Mouse (Mus musculus) lung, postnatal 0 days (tissue): ENCODE results near the gene Stx19. TPM values are rescaled to one million over a fixed set of nuclear protein-coding genes. Genes with fewer than 3 reads are reported as not detected.

ENCODE experiments used
- ATAC-seq: fragments of 200-750 bp; cut with Nextera tagmentation; 2 replicates; pipeline ENCODE4 v1.8.0; 2017; ENCODE audit warnings: moderate library complexity
- DNase-seq: peaks from one replicate; pipeline ENCODE4 v3.0.0-alpha.2; 2016; ENCODE audit warnings: low spot score
- H3K27ac ChIP-seq: fragments of 300-500 bp; sonication (generic); 2 replicates; pipeline ENCODE4 v1.5.1; 2014; ENCODE audit warnings: antibody characterized with exemption, mild to moderate bottlenecking, low read length, mixed read lengths
- H3K27me3 ChIP-seq: fragments of 300-500 bp; sonication (generic); replicated peaks from 2 replicates; pipeline ENCODE4 v1.6.1; 2014; ENCODE audit warnings: low read length, mixed read lengths; ENCODE audit not compliant: insufficient read depth
- H3K36me3 ChIP-seq: fragments of 300-500 bp; sonication (generic); 2 replicates; pipeline ENCODE4 v1.6.1; 2014; ENCODE audit warnings: low read length, mixed read lengths; ENCODE audit not compliant: insufficient read depth
- H3K4me1 ChIP-seq: fragments of 300-500 bp; sonication (generic); 2 replicates; pipeline ENCODE4 v1.6.1; 2014; ENCODE audit warnings: antibody characterized with exemption, low read depth, low read length, mixed read lengths; ENCODE audit not compliant: insufficient read depth
- H3K4me2 ChIP-seq: fragments of 300-500 bp; sonication (generic); replicated peaks from 2 replicates; pipeline ENCODE4 v1.6.1; 2014; ENCODE audit warnings: low read depth, mild to moderate bottlenecking, low read length, moderate library complexity, mixed read lengths
- H3K4me3 ChIP-seq: fragments of 300-500 bp; sonication (generic); 2 replicates; pipeline ENCODE4 v1.5.1; 2014; ENCODE audit warnings: low read depth, low read length
- H3K9ac ChIP-seq: fragments of 300-500 bp; sonication (generic); replicated peaks from 2 replicates; pipeline ENCODE4 v1.6.1; 2014; ENCODE audit warnings: low read depth, mild to moderate bottlenecking
- H3K9me3 ChIP-seq: fragments of 300-500 bp; sonication (generic); 2 replicates; pipeline ENCODE4 v1.6.1; 2016; ENCODE audit warnings: low read length, mixed read lengths
- CTCF ChIP-seq: IDR thresholded peaks from 2 replicates; pipeline ENCODE4 v1.5.1; 2016; ENCODE audit warnings: antibody characterized with exemption, mild to moderate bottlenecking
- EP300 ChIP-seq: IDR thresholded peaks from 2 replicates; pipeline ENCODE4 v1.6.1; 2016; ENCODE audit warnings: antibody characterized with exemption, mild to moderate bottlenecking, control low read depth
- WGBS: fragments of 180-500 bp; shearing (Covaris S2); extraction: QIAGEN DNeasy Blood & Tissue Kit; methylation state at CpG from one replicate; pipeline ENCODE4 v1.1.7; 2014; 5-methylcytosine and 5-hydroxymethylcytosine counted together
- polyA plus RNA-seq: library from polyadenylated mRNA; unstranded; fragments of >200 nt; fragmentation: Nextera tagmentation; extraction: Ambion mirVana; gene quantifications from 2 replicates; pipeline ENCODE4 v1.2.1, GENCODE M21; 2015

Gene Stx19
- polyA plus RNA-seq, result 9.8 and 10.3 TPM in 2 replicates

DNA sequence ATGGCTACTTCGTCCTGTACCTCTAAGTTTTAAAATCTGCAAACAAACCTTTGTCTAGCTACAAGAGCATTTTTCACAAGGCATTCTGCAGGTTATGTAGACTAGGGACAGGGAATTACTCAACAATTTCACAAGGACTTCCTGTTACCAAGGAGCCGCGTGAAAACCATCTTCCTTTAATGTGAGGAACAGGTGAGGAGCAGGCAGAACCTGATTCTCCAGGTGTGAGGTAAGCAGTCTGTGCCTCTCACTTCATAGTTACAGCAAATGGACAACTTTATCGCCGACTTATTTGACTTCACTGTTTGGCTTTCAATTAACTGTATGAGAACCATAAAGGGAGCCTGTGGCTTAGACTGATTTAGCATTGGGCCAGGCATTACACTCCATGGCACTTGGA is at the start of gene Stx19:
Stx19 (plus strand) TSS at position 186 of the 400 bp plus-strand sequence.
- no peaks in the 10 kb centered on the region for H3K4me1 ChIP-seq
- H3K9ac ChIP-seq, result no peak within 1 kb of the TSS
- no peaks in the 10 kb centered on the region for H3K27me3 ChIP-seq
- peak within 1 kb of the TSS; percentile 10; the same call in 1 of the 2 replicates for H3K4me3 ChIP-seq
- DNase-seq (peak; percentile 93), ATAC-seq (peak; percentile 96)
- no peaks in the 10 kb centered on the region for H3K36me3 ChIP-seq
- H3K4me2 ChIP-seq, result no peak within 1 kb of the TSS
- WGBS, result 54% methylated on average over 5 of the region's 5 CpGs
- H3K27ac ChIP-seq, result peak within 1 kb of the TSS; percentile 63; the same call in 1 of the 2 replicates
- TF ChIP-seq CTCF (no peak), EP300 (peak; percentile 90)
- H3K9me3 ChIP-seq, result no peaks in the 10 kb centered on the region

DNA sequence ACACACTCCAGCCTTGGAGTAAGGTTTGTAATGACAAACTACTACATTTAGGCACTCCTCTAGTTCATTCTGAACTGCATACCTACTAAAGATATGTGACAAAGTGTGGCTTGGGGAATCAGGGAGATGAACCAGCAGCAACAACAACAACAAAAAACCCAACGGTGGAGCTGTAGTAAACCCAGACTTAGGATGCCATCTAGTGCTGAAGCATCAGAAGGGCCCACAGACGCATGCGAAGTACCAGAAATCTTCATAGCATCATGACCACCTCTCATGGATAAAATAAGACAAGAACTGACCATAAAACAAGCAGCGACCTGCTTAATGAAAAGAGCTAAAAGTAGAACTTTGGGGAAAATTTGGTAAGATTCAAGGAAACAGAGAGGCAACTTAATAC is 41.0 kb upstream of the Stx19 start:
- no peak for TF ChIP-seq EP300
- no peak; the same call in 1 of the 2 replicates for TF ChIP-seq CTCF
- Histone ChIP-seq H3K9ac (no peak overlapping the region), H3K27ac (no peak overlapping the region), H3K36me3 (0 out of 2 replicates have a peak, but pooled peaks cover 5% of the 10 kb centered on the region), H3K4me1 (no peaks in the 10 kb centered on the region), H3K27me3 (no peaks in the 10 kb centered on the region), H3K9me3 (no peaks in the 10 kb centered on the region), H3K4me3 (no peak overlapping the region), H3K4me2 (no peak overlapping the region)
- DNase-seq (no peak), ATAC-seq (no peak)
- 81% methylated on average over 4 of the region's 4 CpGs for WGBS

DNA sequence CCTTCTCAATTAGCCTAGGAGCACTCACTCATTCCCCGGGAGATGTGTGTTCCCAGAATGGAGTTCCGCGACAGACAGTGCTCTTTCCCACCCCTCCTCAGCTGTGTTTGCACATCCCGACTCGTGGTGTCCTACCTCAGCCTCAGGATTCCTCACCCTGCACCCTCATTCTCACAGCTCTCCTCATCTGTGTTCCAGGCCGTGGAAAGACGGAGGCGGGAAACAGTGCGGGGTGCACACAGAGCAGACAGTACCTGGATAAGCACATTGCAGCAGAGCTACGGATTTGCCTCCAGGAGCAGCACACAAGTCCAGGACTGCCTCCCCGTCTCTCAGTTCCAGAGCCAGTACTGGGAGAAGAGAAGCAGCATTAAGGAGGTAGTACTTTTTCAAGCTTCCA is 38.4 kb upstream of the Stx19 start:
- 87% methylated on average over 11 of the region's 11 CpGs for WGBS
- Histone ChIP-seq H3K27me3 (no peaks in the 10 kb centered on the region), H3K4me2 (no peak overlapping the region), H3K4me1 (no peaks in the 10 kb centered on the region), H3K9me3 (no peaks in the 10 kb centered on the region), H3K9ac (no peak overlapping the region), H3K36me3 (0 out of 2 replicates have a peak, but pooled peaks cover 5% of the 10 kb centered on the region), H3K4me3 (no peak overlapping the region), H3K27ac (no peak overlapping the region)
- no peak for DNase-seq
- ATAC-seq, result no peak
- no peak for TF ChIP-seq EP300
- TF ChIP-seq CTCF, result no peak

DNA sequence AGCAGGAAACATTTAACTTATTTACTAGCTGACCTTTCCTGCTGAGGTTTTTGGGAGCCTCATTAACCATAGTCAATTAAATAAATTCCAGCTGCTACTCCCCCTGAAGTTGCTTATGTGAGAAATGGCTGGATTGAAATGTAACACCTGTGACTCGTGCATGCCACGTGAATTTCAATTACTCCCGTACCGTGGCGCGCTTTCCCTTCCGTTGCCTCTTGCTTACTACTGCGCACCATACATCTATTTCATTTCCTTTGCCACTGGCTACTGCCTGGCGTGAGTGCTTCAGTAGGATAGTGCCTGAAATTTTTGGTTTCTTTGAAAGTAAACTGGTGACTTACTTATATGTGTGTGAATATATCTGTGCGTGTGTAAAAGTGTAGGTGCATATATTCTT is 36.2 kb upstream of the Stx19 start:
- 80% methylated on average over 10 of the region's 10 CpGs for WGBS
- Histone ChIP-seq H3K4me1 (no peaks in the 10 kb centered on the region), H3K9ac (no peak overlapping the region), H3K27me3 (no peaks in the 10 kb centered on the region), H3K9me3 (no peaks in the 10 kb centered on the region), H3K4me2 (no peak overlapping the region), H3K27ac (no peak overlapping the region), H3K36me3 (0 out of 2 replicates have a peak, but pooled peaks cover 5% of the 10 kb centered on the region), H3K4me3 (no peak overlapping the region)
- ATAC-seq (no peak), DNase-seq (no peak)
- TF ChIP-seq CTCF (no peak), EP300 (no peak)

- peak; percentile 16; the same call in 1 of the 2 replicates for TF ChIP-seq EP300
- TF ChIP-seq CTCF, result peak; percentile 70
- WGBS, result 40% methylated on average over 5 of the region's 5 CpGs
- H3K9me3 ChIP-seq, result no peaks in the 10 kb centered on the region
- peaks cover 3% of the 10 kb centered on the region; the same call in 1 of the 2 replicates for H3K4me1 ChIP-seq
- no peak overlapping the region for H3K27ac ChIP-seq
- H3K4me2 ChIP-seq, result no peak overlapping the region
- ATAC-seq (no peak), DNase-seq (peak; percentile 65)
- no peaks in the 10 kb centered on the region for H3K36me3 ChIP-seq
- H3K4me3 ChIP-seq, result no peak overlapping the region
- H3K27me3 ChIP-seq, result no peaks in the 10 kb centered on the region
- no peak overlapping the region for H3K9ac ChIP-seq
These were observed 32.2 kb upstream of the Stx19 start for GRCm38 (mm10) chr16:62782229-62782628.

- H3K4me3 ChIP-seq, result peak within 1 kb of the TSS; percentile 63
- H3K9ac ChIP-seq, result peak within 1 kb of the TSS; percentile 68
- H3K4me1 ChIP-seq, result peaks cover 3% of the 10 kb centered on the region; the same call in 1 of the 2 replicates
- H3K4me2 ChIP-seq, result peak within 1 kb of the TSS; percentile 68
- TF ChIP-seq EP300, result peak; percentile 98
- TF ChIP-seq CTCF, result peak; percentile 29
- H3K27ac ChIP-seq, result peak within 1 kb of the TSS; percentile 92
- no peaks in the 10 kb centered on the region for H3K27me3 ChIP-seq
- 1% methylated on average over 41 of the region's 41 CpGs for WGBS
- DNase-seq (peak; percentile 99), ATAC-seq (peak; percentile 99)
- H3K9me3 ChIP-seq, result no peaks in the 10 kb centered on the region
- H3K36me3 ChIP-seq, result no peaks in the 10 kb centered on the region
These were observed 27.7 kb upstream of the Stx19 start, which contains the start of gene Nsun3 for GRCm38 (mm10) chr16:62786621-62787331. Nsun3 (minus strand) TSS chr16:62786818.
